ENCODE assay signal across 8 mouse cellular contexts in genomic region chr8:70897021-70897680, GRCm38 (mm10). TPM values are rescaled to one million over a fixed set of nuclear protein-coding genes. Genes with fewer than 3 reads are reported as not detected.
DNase-seq lines count a peak whose midpoint lies in the region; ATAC-seq and TF ChIP-seq lines count a peak whose summit lies in the region.

Gene Rpl18a (minus strand): TSS chr8:70897412.

- peaks cover 31% of the 10 kb centered on the region for H3K4me1 ChIP-seq in heart, embryonic 12.5 days (replicated peaks)
- H3K4me1 ChIP-seq in kidney, postnatal 0 days (replicated peaks; ENCODE audit: insufficient read depth, low read length), result peaks cover 17% of the 10 kb centered on the region
- peaks cover 13% of the 10 kb centered on the region for H3K4me1 ChIP-seq in liver, embryonic 11.5 days (replicated peaks; ENCODE audit: control insufficient read depth, insufficient read depth, low read length)
- peaks cover 20% of the 10 kb centered on the region; the same call in 1 of the 2 replicates for H3K4me1 ChIP-seq in stomach, embryonic 14.5 days (ENCODE audit: control insufficient read depth, insufficient read depth, low read length)

- under 1% methylated on average over 60 of the region's 60 CpGs for WGBS in heart, embryonic 12.5 days
- under 1% methylated on average over 57 of the region's 60 CpGs for WGBS in kidney, postnatal 0 days
- WGBS in liver, embryonic 11.5 days, result under 1% methylated on average over 60 of the region's 60 CpGs
- under 1% methylated on average over 57 of the region's 60 CpGs for WGBS in stomach, embryonic 14.5 days

- peaks cover 27% of the 10 kb centered on the region for H3K36me3 ChIP-seq in heart, embryonic 12.5 days
- H3K36me3 ChIP-seq in kidney, postnatal 0 days (ENCODE audit: insufficient read depth, low read length), result peaks cover 11% of the 10 kb centered on the region
- H3K36me3 ChIP-seq in liver, embryonic 11.5 days (ENCODE audit: control insufficient read depth, insufficient read depth, low read length), result peaks cover 18% of the 10 kb centered on the region
- H3K36me3 ChIP-seq in stomach, embryonic 14.5 days (ENCODE audit: control insufficient read depth, insufficient read depth, low read length), result peaks cover 25% of the 10 kb centered on the region

- H3K27me3 ChIP-seq in heart, embryonic 12.5 days (replicated peaks), result peaks cover 21% of the 10 kb centered on the region
- H3K27me3 ChIP-seq in kidney, postnatal 0 days (ENCODE audit: insufficient read depth, low read length), result peaks cover 5% of the 10 kb centered on the region
- H3K27me3 ChIP-seq in liver, embryonic 11.5 days (replicated peaks; ENCODE audit: control insufficient read depth, insufficient read depth, low read length), result peaks cover 14% of the 10 kb centered on the region
- peaks cover 9% of the 10 kb centered on the region for H3K27me3 ChIP-seq in stomach, embryonic 14.5 days (ENCODE audit: control insufficient read depth, insufficient read depth, low read length)

- peak within 1 kb of the TSS; percentile 97 for H3K9ac ChIP-seq in heart, embryonic 12.5 days
- H3K9ac ChIP-seq in kidney, postnatal 0 days (ENCODE audit: low read depth, low read length), result peak within 1 kb of the TSS; percentile 96
- peak within 1 kb of the TSS; percentile 98 for H3K9ac ChIP-seq in liver, embryonic 11.5 days (ENCODE audit: low read depth, low read length)
- H3K9ac ChIP-seq in stomach, embryonic 14.5 days (replicated peaks; ENCODE audit: low read depth, low read length), result peak within 1 kb of the TSS; percentile 92

- peak within 1 kb of the TSS; percentile 86 for H3K4me3 ChIP-seq in heart, embryonic 12.5 days
- peak within 1 kb of the TSS; percentile 92 for H3K4me3 ChIP-seq in kidney, postnatal 0 days (replicated peaks; ENCODE audit: low read depth, low read length)
- peak within 1 kb of the TSS; percentile 86 for H3K4me3 ChIP-seq in liver, embryonic 11.5 days (ENCODE audit: low read depth, low read length)
- H3K4me3 ChIP-seq in stomach, embryonic 14.5 days (ENCODE audit: low read depth, low read length), result peak within 1 kb of the TSS; percentile 84

- peak; percentile 92 for ATAC-seq in erythroid progenitor cell, adult 5-6 weeks (replicated peaks; ENCODE audit: low FRiP score, poor library complexity, severe bottlenecking)
- peak; percentile 98 for ATAC-seq in heart, embryonic 12.5 days (ENCODE audit: insufficient number of reproducible peaks, low FRiP score)
- ATAC-seq in kidney, postnatal 0 days (replicated peaks; ENCODE audit: low FRiP score, low read depth), result peak; percentile 98
- peak; percentile 94 for ATAC-seq in liver, embryonic 11.5 days (replicated peaks; ENCODE audit: low FRiP score)
- peak; percentile 98 for ATAC-seq in stomach, embryonic 14.5 days (ENCODE audit: insufficient number of reproducible peaks, insufficient read depth, low FRiP score, low read depth)

- peak; percentile 24; the same call in 1 of the 2 replicates for TF ChIP-seq CTCF in kidney, postnatal 0 days (IDR thresholded peaks at IDR 0.05; ENCODE audit: low read depth)

- peak within 1 kb of the TSS; percentile 73 for H3K27ac ChIP-seq in heart, embryonic 12.5 days (ENCODE audit: poor library complexity, severe bottlenecking)
- peak within 1 kb of the TSS; percentile 81 for H3K27ac ChIP-seq in kidney, postnatal 0 days
- peak within 1 kb of the TSS; percentile 91 for H3K27ac ChIP-seq in liver, embryonic 11.5 days (ENCODE audit: low read depth, low read length)
- peak within 1 kb of the TSS; percentile 77 for H3K27ac ChIP-seq in stomach, embryonic 14.5 days (ENCODE audit: low read length)

- peak within 1 kb of the TSS; percentile 96 for H3K4me2 ChIP-seq in heart, embryonic 12.5 days
- H3K4me2 ChIP-seq in kidney, postnatal 0 days (ENCODE audit: low read length), result peak within 1 kb of the TSS; percentile 87
- peak within 1 kb of the TSS; percentile 98 for H3K4me2 ChIP-seq in liver, embryonic 11.5 days
- peak within 1 kb of the TSS; percentile 87 for H3K4me2 ChIP-seq in stomach, embryonic 14.5 days (replicated peaks; ENCODE audit: low read depth, low read length)

- H3K9me3 ChIP-seq in heart, embryonic 12.5 days (replicated peaks), result no peaks in the 10 kb centered on the region
- H3K9me3 ChIP-seq in kidney, postnatal 0 days (replicated peaks; ENCODE audit: low read length), result no peaks in the 10 kb centered on the region
- H3K9me3 ChIP-seq in liver, embryonic 11.5 days (ENCODE audit: control insufficient read depth, low read length), result no peaks in the 10 kb centered on the region
- no peaks in the 10 kb centered on the region for H3K9me3 ChIP-seq in stomach, embryonic 14.5 days (ENCODE audit: control insufficient read depth, low read depth, low read length)

- peak; percentile 99 for DNase-seq in CD4-positive helper T cell, adult 2 months (ENCODE audit: low read depth, low spot score)
- peak; percentile 99 for DNase-seq in brain, embryonic 18.5 days (ENCODE audit: low read depth, low spot score)
- peak; percentile 100 for DNase-seq in kidney, postnatal 0 days (ENCODE audit: low spot score)
- DNase-seq in liver, embryonic 11.5 days (ENCODE audit: low spot score), result peak; percentile 92
- peak; percentile 98 for DNase-seq in naive thymus-derived CD4-positive, alpha-beta T cell, adult 2 months (ENCODE audit: low read depth)

RNA-seq across cellular contexts. Expression of gene Rpl18a, which starts in this region (rescaled TPM):
- 2,088 and 2,332 TPM in 2 replicates for total RNA-seq in erythroid progenitor cell, adult 5-6 weeks (2015; ENCODE audit: low replicate concordance)
- 517 and 689 TPM in 2 replicates for total RNA-seq in erythroid progenitor cell, adult 5-6 weeks (2017; ENCODE audit: low replicate concordance)
- polyA plus RNA-seq in heart, embryonic 12.5 days (2016; fragmentation: Nextera tagmentation; extraction: Ambion mirVana), result 2,379 and 2,528 TPM in 2 replicates
- polyA plus RNA-seq in kidney, postnatal 0 days (2015; fragmentation: Nextera tagmentation; extraction: Ambion mirVana), result 5,183 and 5,941 TPM in 2 replicates
- polyA plus RNA-seq in liver, embryonic 11.5 days (2014; fragmentation: Nextera tagmentation; extraction: Ambion mirVana), result 3,876 and 4,144 TPM in 2 replicates
- 5,566 and 6,204 TPM in 2 replicates for polyA plus RNA-seq in stomach, embryonic 14.5 days (2014; fragmentation: Nextera tagmentation; extraction: Ambion mirVana)

Comparison
In these comparisons a context has a peak if more than half of its experiments do, and no peak if none do; other contexts are left out.
1. Peak in every context shown above with its lines: DNase-seq, ATAC-seq, H3K4me3 ChIP-seq and H3K27ac ChIP-seq.